Comparison of ENCODE assay signal across 11 mouse cellular contexts in genomic region chr7:132765629-132766186, GRCm38 (mm10). TPM values are rescaled to one million over a fixed set of nuclear protein-coding genes. Genes with fewer than 3 reads are reported as not detected.
DNase-seq lines count a peak whose midpoint lies in the region; ATAC-seq and TF ChIP-seq lines count a peak whose summit lies in the region.
"Had no signal": no experiment of that assay in that cellular context is flagged by ENCODE, and none has a peak within 500 bp of the region (broad histone marks: within the 10 kb centered on the region; RNA-seq: fewer than 3 reads in every experiment).

No protein-coding gene starts in this region.

- peaks cover 4% of the 10 kb centered on the region; the same call in 1 of the 2 replicates for H3K4me1 ChIP-seq in lung, embryonic 16.5 days (replicated peaks; ENCODE audit: control insufficient read depth, insufficient read depth, low read length)
- peaks cover 76% of the 10 kb centered on the region for H3K4me1 ChIP-seq in liver, embryonic 12.5 days
- H3K4me1 ChIP-seq in midbrain, embryonic 11.5 days (ENCODE audit: control insufficient read depth, insufficient read depth, low read length): no peaks in the 10 kb centered on the region; the same call in 1 of the 2 replicates

- ATAC-seq in lung, embryonic 16.5 days (ENCODE audit: low read depth): no peak
- peak; percentile 71 for ATAC-seq in liver, embryonic 12.5 days
- no peak for ATAC-seq in midbrain, embryonic 11.5 days (ENCODE audit: low FRiP score)

- H3K4me3 ChIP-seq in gastrocnemius, adult 2 months: no peak overlapping the region
- H3K4me3 ChIP-seq in lung, embryonic 16.5 days (ENCODE audit: low read length): no peak overlapping the region
- peak overlapping the region; percentile 19; the same call in 1 of the 2 replicates for H3K4me3 ChIP-seq in liver, embryonic 12.5 days
- no peak overlapping the region for H3K4me3 ChIP-seq in midbrain, embryonic 11.5 days (ENCODE audit: low read depth, low read length)
- H3K4me3 ChIP-seq: embryonic facial prominence, embryonic 12.5 days; lung, embryonic 15.5 days had no signal

- no peaks in the 10 kb centered on the region for H3K27me3 ChIP-seq in lung, embryonic 16.5 days (ENCODE audit: control insufficient read depth, insufficient read depth, low read depth, low read length)
- no peaks in the 10 kb centered on the region for H3K27me3 ChIP-seq in liver, embryonic 12.5 days (replicated peaks)
- H3K27me3 ChIP-seq in midbrain, embryonic 11.5 days (ENCODE audit: control insufficient read depth, insufficient read depth, low read length): no peaks in the 10 kb centered on the region
- H3K27me3 ChIP-seq: embryonic facial prominence, embryonic 12.5 days; lung, embryonic 15.5 days had no signal

- H3K36me3 ChIP-seq in lung, embryonic 16.5 days (ENCODE audit: control insufficient read depth, insufficient read depth, low read length): no peaks in the 10 kb centered on the region
- peaks cover 89% of the 10 kb centered on the region for H3K36me3 ChIP-seq in liver, embryonic 12.5 days
- H3K36me3 ChIP-seq in midbrain, embryonic 11.5 days (ENCODE audit: control insufficient read depth, insufficient read depth, low read length): no peaks in the 10 kb centered on the region

- peak overlapping the region; percentile 88 for H3K27ac ChIP-seq in gastrocnemius, adult 2 months
- H3K27ac ChIP-seq in lung, embryonic 16.5 days (ENCODE audit: low read length): peak overlapping the region; percentile 19; the same call in 1 of the 2 replicates
- peak overlapping the region; percentile 94 for H3K27ac ChIP-seq in liver, embryonic 12.5 days
- H3K27ac ChIP-seq in midbrain, embryonic 11.5 days (ENCODE audit: low read depth, low read length): no peak overlapping the region
- H3K27ac ChIP-seq: lung, embryonic 15.5 days had no signal

- H3K9ac ChIP-seq in lung, embryonic 16.5 days (ENCODE audit: low read length): no peak overlapping the region
- H3K9ac ChIP-seq in liver, embryonic 12.5 days: peak overlapping the region; percentile 63
- H3K9ac ChIP-seq in midbrain, embryonic 11.5 days (ENCODE audit: low read length): no peak overlapping the region
- H3K9ac ChIP-seq: embryonic facial prominence, embryonic 12.5 days; lung, embryonic 15.5 days had no signal

- WGBS in lung, embryonic 16.5 days: 69% methylated on average over 3 of the region's 3 CpGs
- WGBS in liver, embryonic 12.5 days (ENCODE audit: insufficient replicate concordance): 53% methylated on average over 3 of the region's 3 CpGs
- 84% methylated on average over 3 of the region's 3 CpGs for WGBS in midbrain, embryonic 11.5 days

- H3K4me2 ChIP-seq in lung, embryonic 16.5 days (ENCODE audit: low read depth, low read length): no peak overlapping the region
- H3K4me2 ChIP-seq in liver, embryonic 12.5 days: peak overlapping the region; percentile 53
- no peak overlapping the region for H3K4me2 ChIP-seq in midbrain, embryonic 11.5 days
- H3K4me2 ChIP-seq: embryonic facial prominence, embryonic 12.5 days; lung, embryonic 15.5 days had no signal

- no peak for DNase-seq in gastrocnemius, adult 2 months
- DNase-seq in gastrocnemius, postnatal 25 days: no peak
- DNase-seq in lung, postnatal 14 days: no peak
- DNase-seq in adrenal gland, adult 8-10 months: no peak
- DNase-seq in thymus, postnatal 0 days (ENCODE audit: low spot score): no peak
- DNase-seq in midbrain, embryonic 11.5 days (ENCODE audit: low spot score, missing footprints): no peak
- DNase-seq: kidney, adult 11 months had no signal

- TF ChIP-seq CTCF in gastrocnemius, adult 2 months (IDR thresholded peaks at IDR 0.05): no peak

- H3K9me3 ChIP-seq in lung, embryonic 16.5 days (ENCODE audit: control insufficient read depth, low read length): no peaks in the 10 kb centered on the region
- no peaks in the 10 kb centered on the region for H3K9me3 ChIP-seq in liver, embryonic 12.5 days (replicated peaks)
- no peaks in the 10 kb centered on the region for H3K9me3 ChIP-seq in midbrain, embryonic 11.5 days (ENCODE audit: control insufficient read depth, low read length)
- H3K9me3 ChIP-seq: embryonic facial prominence, embryonic 12.5 days; lung, embryonic 15.5 days had no signal

- intact Hi-C loops in gastrocnemius, adult 2 months (cut with DNase I): loop anchor here (2.0 to 5.0 kb wide), 2 partner anchors 29 to 42 kb away; no protein-coding TSS in a partner anchor

RNA-seq across cellular contexts. Expression of gene Fam53b, which starts 48.0 kb away (rescaled TPM):
- 10 to 100 TPM; 15.3 to 27.4 TPM for total RNA-seq in gastrocnemius, adult 2 months (2021)
- total RNA-seq in gastrocnemius, postnatal 25 days (2021): 10 to 100 TPM; 17.0 to 19.0 TPM
- 33.5 and 36.0 TPM in 2 replicates for polyA plus RNA-seq in lung, embryonic 16.5 days (2015; fragmentation: Nextera tagmentation; extraction: Ambion mirVana)
- polyA plus RNA-seq in liver, embryonic 12.5 days (2016; fragmentation: Nextera tagmentation; extraction: Ambion mirVana): 27.2 and 28.8 TPM in 2 replicates
- total RNA-seq in adrenal gland, adult 8-10 months (2022): 100 to 1,000 TPM in 1 of 4 experiments, 10 to 100 TPM in 3; 84.3 to 115 (median 87.7) TPM
- 30.5 and 37.7 TPM in 2 replicates for polyA plus RNA-seq in thymus, postnatal 0 days (2015; fragmentation: Nextera tagmentation; extraction: Ambion mirVana)
- 17.0 and 17.5 TPM in 2 replicates for polyA plus RNA-seq in midbrain, embryonic 11.5 days (2014; fragmentation: Nextera tagmentation; extraction: Ambion mirVana)
